Mouse (Mus musculus): ENCODE measurements at regions not wholly inside any gene's neighbourhood (a gene's known extent, or its start where the extent isn't known, plus 50 kb on each side); places are given as distances from the start of the nearest gene placed in this dataset.
A peak's percentile ranks its signal among the peaks of the same experiment; 100 is the strongest.

DNA sequence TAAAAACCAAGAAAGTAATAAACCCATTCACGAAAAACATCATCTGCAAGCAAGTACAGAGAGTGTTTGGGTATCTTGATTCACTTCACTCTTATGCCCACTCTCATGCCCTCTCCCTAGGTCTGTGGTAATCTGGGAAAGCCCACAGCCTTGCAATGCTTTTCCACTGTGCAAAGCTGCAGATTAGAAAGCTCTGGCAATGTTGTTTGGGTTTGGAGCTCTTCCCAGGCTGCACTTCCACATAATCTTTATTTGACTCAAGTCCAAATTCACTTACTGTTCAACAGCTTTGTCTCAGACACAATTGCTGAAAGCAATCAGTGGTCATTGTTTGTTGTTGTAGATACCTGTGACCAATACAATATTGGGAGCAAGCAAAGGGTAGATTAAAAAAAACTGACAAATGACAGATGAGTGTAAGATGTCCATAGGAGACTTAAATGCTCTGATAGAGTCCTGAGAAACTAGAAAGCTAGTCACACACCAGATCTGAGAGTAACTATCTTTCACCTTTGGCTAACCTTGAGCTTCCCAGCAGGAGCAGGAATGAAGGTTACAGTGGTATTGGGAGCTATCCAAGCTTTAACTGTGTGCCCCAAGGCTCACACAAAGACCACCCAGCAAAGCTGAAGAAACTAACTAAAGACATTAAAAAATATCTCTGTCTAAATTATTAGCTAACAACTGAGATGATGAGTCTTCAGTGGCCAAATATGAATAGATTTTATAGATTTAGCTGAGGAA is 325.7 kb upstream of the Klf12 start:
- peak; percentile 34 for DNase-seq (ENCODE audit: low spot score)

DNA sequence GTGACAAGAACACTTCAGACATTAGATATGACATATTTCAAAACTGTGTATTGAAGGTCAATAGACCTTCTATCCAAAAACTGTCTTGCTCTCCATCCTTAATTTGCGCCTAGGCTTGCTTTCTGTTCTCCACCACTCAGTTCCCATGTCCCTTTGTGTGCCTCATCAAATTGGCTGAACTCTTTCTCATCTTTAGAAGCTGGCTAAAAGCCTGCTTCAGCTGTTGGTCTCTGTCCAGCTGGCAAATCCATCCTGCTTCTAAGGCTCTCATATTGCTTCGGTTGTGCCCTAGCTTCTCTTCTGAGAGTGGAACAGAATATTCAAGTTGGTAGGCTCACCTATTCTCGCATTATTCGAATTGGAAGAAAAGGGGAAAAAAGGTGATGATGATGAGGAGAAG is 322.6 kb upstream of the Klf12 start:
- peak; percentile 65 for DNase-seq (ENCODE audit: low spot score)

DNA sequence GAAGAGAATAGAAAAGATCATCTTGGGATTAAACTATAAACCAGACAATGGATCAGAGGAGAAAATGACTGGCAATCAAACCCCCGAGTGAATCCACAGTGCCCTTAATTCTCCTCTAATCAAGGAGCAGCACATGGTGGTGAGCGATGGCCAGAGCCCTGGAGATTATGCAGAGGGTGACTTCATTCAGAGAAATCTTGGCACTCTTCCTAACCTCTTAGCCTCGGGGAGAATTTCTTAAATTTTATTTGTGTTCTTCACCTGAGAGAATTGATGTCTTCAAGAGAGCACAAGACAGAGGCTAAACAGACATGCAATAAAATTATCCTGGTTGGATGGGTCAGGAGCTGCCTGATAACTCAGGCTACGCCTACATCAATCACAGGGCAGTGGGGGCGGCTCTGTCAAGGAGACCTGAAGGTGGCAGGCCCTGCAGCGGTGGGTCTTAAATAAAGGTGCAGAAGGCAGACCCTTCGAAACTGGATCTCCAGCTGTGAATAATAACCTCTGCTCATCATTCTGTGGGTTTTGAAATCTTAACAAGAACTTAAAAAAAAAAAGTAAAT is 316.5 kb upstream of the Klf12 start:
- DNase-seq (ENCODE audit: low spot score): no peak

DNA sequence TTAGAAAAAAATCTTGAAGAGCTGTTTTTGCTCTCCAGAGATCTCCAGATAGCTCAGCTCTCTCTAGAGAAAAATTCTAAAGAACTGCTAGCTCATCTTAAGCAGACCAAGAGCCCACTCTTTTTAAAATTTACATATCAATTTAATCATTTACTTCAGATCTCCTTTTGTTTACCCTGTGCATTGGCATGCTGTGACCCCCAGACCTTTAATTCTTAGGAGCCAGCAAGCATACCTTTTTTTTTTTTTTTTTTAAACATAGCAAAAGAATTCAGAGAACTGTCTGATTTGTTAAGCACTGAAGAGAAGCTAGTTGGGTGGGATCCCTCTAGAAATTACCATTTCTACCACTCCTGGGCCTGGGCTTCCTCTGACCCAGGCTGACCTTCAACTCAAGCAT is 285.5 kb upstream of the Klf12 start:
- DNase-seq (ENCODE audit: low spot score): no peak

DNA sequence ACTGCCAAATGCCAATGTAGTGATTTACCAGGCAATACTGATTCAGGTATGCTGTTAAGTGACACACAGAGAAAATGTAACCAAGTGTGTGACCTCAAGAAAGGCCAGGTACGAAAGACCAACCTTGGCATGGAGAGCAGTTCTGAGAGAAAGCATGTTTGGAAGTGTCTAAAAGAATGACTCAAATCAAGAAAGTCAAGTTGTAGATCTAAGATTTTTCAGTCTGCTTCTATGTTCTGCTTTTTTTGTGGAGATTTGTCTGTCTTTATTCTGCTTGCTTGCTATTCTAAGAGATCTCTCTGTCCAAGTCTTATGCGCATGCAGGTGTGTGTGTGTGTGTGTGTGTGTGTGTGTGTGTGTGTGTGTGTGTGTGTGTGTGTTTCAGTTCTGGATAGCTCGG is 277.4 kb upstream of the Klf12 start:
- no peak for DNase-seq (ENCODE audit: low spot score)

DNA sequence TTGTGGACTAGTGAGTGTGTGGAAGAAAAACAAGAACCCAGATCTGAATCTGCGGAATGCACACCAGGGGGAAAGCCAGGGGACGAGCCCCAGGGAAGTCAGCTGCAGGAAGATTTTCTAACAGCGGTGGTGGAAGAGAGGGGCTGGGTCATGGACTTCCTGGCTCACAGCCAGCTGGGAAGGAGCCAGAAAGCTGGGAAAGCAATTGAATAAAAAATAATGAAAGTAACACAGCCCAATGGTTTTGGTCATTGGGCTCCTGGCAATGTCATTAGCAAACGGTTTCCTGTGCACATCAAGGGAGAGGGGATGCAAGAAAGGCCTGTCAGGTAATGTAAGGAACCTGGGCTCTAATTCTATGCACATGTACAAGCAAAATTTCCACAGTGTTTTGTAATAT is 273.9 kb upstream of the Klf12 start:
- no peak for DNase-seq (ENCODE audit: low spot score)

DNA sequence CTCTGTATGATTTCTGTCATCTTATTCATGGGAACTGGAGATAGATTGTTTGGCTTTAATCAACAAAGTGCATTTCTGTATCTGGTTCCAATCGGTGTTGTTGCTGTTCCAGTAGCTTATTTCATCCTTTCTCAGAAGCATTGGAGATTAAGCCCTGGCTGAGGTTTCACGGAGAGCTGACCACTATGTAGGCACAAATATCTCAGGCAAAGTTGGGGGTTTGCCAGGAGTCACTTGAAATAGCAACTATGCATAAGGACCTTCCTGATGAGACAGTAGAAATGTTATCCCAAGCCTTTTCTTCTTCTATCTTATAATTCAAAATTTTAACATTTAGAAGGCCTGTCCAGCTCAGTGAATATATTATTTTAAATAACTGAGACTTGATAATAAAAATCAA is 268.0 kb upstream of the Klf12 start:
- DNase-seq (ENCODE audit: low spot score): no peak

DNA sequence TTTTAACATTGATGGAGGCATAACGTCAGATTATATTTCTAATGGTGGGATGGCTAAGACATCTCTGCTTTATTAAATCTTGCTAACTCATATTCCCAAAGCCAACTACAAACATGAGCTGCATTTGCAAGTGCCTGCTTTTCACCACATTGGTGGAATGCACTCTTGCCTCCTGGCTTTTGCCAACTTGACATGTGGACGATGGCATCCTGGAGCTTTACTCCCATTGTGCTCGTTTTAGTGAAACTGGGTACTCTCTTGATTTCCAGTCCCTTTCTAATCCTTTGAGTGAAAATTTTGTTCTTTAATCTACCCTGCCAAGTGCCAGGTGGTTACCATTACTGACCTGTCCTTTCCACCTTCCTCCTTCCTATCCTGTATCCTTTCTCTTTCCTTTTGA is 265.8 kb upstream of the Klf12 start:
- DNase-seq (ENCODE audit: low spot score): no peak

DNA sequence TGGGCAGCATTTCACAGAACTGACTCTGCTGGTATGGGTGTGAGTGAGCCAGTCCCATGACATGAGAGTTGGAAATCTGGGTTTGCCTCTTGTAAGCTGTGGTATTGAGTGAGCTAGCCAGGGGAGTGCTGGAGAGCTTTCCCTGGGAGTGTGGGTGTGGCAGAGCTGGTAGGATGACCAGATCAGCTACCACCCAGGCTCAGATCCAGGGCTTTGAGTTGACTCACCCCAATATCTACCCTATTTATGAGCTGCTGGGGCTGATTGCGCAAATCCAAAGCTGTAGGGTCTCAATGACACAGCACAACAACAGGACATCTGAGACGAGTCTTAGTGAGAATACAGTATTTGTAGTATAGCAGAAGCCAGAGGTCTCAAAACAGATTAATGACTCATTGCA is 245.7 kb upstream of the Klf12 start:
- no peak for DNase-seq (ENCODE audit: low spot score)

DNA sequence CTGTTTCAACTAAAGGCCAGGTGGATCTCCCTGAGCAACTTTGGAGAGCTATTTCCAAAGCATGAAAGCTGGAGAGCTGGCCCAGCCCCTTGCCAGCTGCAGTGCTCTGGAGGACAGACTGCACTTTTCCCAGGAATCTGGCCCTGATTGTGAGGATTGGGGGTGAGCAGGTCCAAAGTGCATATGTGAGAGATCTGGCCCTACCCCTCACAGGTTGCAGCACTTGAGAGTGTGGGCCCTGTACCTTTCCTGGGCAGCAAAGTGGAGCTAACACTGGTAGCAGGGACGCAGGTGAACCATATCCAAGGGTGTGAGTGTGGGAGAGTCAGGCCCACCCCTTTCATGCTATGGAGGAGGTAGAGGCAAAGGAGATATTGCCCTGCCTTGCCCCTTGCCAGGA is 245.3 kb upstream of the Klf12 start:
- DNase-seq (ENCODE audit: low spot score): no peak

DNA sequence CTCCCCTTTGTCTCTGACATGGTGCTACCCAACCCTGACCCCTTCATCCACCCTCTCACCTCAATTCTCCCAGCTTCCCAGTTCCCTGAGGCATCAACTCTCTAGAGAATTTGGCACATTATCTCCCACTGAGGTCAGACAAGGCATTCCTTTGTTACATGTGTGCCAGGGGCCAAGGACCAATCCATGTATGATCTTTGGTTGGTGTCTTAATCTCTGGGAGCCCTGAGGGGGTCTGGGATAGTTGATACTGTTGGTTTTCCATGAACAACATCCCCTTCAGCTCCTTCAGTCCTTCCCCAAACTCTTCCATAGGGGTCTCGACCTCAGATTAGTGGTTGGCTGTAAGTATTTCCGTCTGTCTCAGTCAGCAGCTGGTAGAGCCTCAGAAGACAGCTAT is 224.9 kb upstream of the Klf12 start:
- no peak for DNase-seq (ENCODE audit: low spot score)

DNA sequence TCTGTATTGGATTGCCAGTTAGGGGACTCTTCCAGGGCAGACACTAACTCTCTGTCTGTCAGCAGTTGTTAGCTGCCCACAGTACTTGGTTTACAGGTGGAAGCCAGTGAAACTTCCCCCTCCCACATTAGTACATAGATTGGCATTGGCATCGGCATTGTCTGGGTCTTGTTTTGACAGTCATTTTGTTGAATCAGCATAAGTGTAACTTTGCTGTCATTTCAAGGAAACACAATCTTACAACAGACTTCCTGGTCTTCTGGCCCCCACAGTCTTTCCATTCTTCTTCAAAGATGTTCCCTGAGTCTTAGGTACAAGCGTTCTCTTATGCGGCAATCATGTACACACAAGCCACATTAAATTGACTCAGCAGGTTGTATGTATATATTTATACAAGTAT is 223.6 kb upstream of the Klf12 start:
- DNase-seq (ENCODE audit: low spot score): no peak

DNA sequence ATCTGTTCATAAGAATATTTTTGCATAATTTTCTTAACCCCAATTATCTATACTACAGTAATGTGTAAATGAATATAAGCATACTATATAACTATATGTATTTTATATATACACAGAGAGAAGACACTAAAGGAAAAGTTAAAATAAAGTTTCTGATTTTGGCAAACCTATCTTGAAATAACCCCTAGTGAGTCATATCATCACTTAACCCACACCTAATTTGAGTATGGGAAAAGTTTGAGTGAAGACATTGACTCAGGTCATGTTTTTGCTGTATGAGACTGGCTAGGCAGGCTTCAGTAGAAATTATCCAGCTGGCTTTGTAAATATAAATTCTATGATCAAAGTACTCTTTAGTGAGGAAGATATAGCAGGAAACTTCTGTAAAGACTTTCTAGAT is 223.1 kb upstream of the Klf12 start:
- no peak for DNase-seq (ENCODE audit: low spot score)

DNA sequence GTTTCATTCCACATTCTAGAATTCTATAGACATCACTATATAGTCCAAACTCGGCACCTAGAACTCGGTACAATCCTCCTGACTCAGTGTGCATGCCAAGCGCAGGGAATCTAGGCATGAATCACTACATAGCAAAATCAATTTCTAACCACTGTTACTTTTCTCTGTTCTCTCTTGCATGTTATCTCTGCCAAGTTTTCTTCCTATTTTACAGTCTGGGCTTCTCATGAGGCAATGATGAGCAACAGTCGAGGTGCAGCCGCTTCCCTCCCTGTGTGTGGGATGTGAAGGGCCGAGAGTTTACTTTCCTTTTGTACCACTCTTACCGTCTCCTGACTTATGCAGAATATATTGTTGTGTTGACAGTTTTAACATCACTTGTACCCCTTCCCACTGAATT is 204.4 kb upstream of the Klf12 start:
- DNase-seq (ENCODE audit: low spot score): no peak

DNA sequence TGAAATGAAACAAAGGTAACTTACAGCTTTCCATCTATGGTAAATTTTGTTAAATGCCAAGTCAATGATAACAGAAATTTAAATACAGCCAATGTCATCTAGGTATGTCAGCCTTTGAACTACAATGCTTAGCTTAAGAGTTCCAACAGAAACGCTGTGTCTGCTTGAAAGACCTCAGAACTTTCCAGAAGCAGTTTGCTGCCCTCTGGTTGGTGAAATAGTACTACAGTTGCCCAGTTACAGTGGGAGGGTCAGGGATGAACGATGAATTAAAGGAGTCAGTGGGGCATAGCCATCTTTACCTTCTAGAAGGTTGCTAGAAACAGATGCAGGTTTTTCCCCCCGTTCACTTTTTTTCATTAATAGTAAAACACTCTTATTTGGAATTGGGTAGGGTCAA is 201.0 kb upstream of the Klf12 start:
- DNase-seq (ENCODE audit: low spot score): no peak

DNA sequence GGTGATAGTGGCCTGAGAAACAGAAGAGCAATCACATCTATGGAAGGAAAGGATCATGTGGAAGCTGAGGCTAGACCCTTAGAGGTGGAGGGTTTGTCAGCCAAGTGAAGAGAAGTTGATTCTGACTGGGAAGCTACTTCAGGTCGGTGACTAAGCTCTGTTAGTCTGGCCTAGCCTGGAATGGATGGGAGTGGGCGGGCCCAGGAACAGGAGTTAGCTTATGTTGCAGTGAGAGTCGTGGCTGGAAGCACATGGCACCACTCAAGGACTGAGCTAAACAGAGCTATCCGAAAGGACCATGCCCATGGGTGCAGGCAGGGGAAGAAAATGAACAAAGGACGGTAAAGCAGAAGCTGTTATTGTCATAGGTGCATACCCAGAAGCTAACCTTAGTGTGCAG is 199.6 kb upstream of the Klf12 start:
- no peak for DNase-seq (ENCODE audit: low spot score)

DNA sequence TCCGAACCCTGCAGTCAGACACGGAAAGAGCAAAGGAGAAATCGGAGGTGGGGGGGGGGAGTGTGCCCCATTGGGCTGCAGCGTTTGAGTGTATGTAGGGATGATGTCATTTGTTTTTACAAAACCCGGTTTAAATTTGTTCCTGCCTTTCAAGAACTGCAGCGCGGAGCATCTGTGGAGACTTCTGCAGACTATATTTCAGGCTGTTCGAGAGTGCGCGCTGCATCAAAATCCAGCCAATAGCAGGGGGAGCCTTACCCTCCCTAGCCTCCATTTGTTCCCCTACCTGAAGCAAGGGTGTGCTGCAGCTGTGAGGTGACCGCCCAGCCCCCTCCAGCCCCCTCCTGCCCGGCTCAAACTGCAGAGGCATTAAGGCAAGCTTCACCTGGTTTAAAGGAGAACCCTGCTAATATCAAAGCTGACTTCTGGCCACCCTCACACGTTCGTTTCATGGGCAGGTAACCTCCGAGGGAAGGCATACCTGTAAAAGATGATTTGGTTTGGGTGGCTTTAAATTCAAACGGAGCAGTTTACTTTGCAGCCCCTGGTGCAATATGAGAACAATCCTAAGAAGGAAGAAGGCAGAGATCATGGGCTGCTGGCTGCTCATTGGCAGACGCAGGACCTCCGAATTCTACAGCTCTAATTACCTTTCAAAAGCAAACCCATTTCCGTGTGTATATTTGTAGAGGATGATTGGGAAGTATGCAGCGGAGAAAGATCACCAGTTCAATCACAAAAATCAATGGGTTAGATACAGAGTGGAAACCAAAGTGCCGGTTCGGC is 193.3 kb upstream of the Klf12 start:
- DNase-seq (ENCODE audit: low spot score): no peak

DNA sequence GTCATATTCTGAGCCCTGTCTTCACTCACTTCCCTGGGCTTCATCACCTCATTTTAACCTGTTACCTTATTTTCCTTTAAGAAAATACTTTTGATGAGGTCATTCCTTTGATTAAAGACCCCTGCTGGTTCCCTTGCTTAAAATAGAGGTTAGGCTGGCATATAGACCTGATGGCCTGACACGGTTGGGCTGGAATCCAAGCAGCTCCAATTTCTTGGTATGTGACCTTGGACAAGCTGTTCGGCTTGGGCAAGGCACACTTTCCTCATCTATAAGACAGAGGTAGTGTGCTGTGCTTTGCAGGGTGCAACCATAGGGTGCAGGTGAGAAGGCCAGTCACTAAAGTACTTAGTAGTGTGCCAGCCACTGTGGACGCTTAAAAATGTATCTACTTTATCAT is 183.8 kb upstream of the Klf12 start:
- no peak for DNase-seq (ENCODE audit: low spot score)

DNA sequence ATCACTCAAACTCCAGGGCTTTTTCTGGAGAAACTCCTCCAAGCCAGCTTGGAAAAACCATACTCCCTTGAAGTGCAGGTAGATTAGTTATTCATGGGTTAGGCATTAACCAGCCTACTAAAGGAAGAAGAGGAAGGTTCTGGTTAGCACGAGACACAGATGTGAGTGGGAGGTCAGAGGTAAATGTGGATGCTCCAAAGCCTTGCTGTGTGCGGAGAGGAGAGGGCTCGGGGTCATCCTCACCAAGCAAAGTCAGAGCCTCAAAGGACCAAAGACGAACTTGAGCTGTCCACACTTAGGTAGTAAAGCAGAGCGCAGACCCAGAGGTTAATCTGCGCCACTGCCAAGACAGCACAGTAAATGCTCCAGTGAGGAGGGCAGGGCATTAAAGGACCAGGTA is 177.8 kb upstream of the Klf12 start:
- no peak for DNase-seq (ENCODE audit: low spot score)

DNA sequence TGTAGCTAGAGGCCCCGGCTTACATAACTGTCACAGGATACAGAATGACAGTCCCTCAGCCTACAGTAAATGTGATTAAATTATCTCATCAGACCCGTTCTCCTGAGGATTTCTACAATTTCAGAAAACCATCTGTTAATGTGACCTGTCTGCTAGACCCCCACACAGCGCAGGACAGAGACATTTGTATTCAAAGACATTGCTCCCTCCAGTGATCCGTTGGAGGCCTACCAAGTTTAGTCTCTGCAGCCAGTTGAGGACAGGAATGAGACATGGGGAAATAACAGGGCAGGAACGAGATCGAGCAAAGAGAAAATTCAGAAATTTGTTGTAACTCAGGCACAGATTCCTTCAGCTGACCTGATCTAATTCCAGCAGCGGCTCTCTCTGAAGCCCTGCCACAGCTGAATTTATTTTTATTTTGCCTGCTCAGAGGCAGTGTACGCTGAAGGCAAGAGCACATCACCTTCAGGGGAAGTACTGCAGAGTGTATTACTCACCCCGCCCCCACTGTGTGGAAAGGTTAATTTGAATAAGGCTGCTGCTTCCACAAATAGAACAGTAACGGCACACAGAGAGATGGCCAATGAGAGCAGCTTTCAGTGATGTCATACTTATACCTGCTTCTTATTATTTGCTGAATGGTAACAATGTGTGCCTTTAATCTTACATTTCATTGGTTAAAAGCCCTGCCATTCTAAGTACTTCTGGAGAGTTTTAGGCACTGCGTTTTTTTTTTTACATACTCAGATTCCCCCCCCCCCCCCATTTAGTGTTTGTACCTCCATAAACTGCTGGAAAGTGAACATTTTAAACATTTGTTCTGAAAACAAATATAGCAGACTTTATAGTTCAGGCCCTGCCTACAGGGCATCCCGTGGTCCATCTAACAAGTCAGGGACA is 176.9 kb upstream of the Klf12 start:
- DNase-seq (ENCODE audit: low spot score): no peak

DNA sequence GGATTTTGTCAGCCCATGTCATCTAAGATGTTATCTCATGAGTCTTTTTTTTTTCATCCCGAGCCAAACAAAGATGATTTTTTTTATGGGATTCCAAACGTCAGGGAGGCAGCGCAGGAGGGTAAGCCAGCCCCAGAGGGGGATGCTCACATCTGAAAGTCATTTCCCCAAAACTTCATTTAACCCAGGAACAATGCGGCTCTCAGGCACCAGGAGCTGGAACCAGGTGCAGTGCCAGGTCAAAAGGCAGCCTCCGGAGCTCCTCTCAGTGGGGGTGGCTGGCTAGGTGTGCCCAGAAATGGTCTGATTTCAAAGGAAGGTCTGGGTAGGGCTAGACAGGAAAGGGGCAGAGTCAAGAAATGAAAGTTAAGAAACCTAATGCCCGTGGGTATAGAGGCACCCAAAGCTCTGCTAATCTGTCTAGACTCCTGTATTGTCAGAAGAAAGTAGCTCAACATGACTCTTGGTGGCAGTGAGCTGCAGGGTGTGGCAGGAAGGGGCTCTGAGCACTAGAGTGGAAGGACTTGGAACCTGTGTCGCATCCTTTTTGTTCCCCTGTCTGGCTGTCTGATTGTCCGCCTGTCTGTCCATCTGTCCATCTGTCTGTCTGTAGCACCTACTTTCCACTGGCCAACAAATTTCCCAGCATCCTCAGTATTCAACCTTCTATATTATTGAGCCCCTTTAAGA is 175.3 kb upstream of the Klf12 start:
- no peak for DNase-seq (ENCODE audit: low spot score)

All from adipocyte (in vitro differentiated cells).